Mouse (Mus musculus): ENCODE measurements around the gene A630023A22Rik.

A630023A22Rik gene

GRCm38 (mm10) chr14:34085731-34086130, 16.8 kb downstream of the A630023A22Rik start, which contains the start of gene Anxa8:
Anxa8 (plus strand) TSS chr14:34085981.
- DNase-seq, result no peak

DNA sequence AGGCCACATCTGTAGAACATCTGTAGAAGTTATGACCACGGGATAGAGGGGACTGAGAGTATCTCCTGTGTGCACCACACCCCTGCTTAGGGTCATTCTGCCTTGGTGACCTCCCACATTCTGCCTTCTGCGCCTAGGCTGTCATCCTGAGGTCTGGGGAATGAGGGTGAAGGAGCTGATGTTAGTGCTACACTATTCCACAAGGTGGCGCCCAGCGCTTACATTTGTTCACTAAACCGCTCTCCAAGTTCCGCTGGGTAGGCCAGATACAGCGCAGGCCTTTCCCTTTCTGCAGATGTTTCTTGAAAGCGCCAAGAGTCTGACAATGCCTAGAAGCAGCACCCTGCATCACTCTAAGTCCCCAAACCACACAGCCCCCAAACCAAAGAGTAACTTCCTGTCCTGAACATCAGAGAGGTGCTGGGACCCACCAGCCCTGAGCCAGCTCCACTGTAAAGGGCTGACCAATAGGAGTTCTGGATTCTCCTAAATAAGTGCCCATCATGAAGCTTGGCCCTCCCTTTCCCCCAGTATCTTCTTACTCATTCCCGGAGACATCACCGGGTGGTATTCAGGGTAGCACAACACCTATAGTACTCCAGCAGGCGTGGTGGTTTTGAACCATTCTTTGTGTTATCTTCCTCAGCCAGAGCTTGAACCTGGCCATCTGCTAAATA, 22.1 kb downstream of the A630023A22Rik start:
- DNase-seq, result peak; percentile 67

- no peak for DNase-seq
These were observed 24.3 kb downstream of the A630023A22Rik start for GRCm38 (mm10) chr14:34078293-34078692.

DNA sequence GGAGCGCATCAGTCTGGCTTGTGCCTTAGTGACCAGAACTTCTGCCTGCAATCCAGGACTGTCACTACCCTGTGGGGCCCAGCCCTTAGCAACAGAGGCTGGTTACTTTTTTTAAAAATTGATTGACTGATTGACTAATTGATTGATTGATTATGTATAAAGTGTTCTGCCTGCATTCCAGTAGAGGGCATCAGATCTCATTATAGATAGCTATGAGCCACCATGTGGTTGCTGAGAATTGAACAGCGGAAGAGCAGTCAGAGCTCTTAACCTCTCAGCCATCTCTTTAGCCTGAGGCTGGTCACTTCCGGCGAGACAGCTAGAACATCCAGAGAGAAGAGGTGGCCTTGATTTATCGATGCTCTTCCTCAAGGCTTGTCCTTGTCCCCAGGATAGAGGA, 25.3 kb downstream of the A630023A22Rik start:
- DNase-seq, result no peak

DNA sequence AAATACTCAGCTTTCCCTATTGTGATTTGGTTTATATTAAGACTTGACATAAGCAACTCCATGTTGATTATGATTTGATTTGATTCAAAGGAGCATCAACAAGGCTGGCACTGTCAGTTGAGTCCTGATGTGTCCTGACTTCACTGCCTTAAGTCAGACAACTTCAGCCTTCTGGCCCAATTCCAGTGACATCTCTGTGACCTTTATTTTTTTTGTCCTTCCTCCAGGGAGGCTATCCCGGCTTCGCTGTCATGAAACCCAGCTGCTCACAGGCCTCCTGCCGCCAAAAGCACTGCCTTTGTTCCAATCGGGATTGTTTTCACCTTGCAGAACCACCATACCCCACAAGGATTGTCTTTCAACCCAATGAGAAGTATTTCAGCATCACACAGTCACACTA, 27.2 kb downstream of the A630023A22Rik start:
- no peak for DNase-seq

- no peak for DNase-seq
These were observed 30.9 kb downstream of the A630023A22Rik start for GRCm38 (mm10) chr14:34071665-34072064.

GRCm38 (mm10) chr14:34052516-34052915, 50.0 kb downstream of the A630023A22Rik start, which contains the start of gene Antxrl:
Antxrl (plus strand) TSS chr14:34052707.
- no peak for DNase-seq

DNA sequence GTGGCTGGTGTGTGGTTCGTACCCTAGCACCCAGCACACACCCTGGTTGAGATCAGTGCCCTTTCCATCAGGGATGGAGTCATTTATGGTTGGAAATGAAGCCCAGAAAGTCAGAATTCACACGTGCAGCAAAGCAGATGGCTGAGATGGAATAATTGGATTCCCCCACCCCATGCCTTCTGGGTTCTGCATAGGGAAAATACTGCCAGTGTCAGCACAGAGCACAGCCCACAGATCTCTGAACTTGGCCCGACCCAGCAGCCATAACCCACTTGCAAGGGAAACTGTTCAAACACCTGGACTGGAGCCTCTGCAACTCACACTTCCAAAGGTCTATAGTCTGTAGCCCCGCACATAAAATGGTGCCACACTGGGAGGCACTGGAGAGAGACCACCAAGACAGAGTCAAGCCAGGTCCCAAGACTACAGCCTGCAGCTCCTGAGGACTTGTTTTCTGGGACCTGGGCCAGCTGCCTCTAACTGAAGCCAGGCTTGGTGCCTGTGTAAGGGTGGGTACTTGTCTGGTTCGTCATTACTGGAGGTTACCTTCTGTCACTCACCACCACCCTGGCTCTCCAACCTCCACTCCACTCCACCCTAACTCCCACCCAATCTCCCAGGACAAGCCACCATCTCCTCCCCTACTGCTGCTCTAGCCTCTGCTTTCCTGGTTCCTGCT, 52.3 kb downstream of the A630023A22Rik start:
- DNase-seq, result no peak

GRCm38 (mm10) chr14:34043341-34043740, 59.2 kb downstream of the A630023A22Rik start:
- no peak for DNase-seq

DNA sequence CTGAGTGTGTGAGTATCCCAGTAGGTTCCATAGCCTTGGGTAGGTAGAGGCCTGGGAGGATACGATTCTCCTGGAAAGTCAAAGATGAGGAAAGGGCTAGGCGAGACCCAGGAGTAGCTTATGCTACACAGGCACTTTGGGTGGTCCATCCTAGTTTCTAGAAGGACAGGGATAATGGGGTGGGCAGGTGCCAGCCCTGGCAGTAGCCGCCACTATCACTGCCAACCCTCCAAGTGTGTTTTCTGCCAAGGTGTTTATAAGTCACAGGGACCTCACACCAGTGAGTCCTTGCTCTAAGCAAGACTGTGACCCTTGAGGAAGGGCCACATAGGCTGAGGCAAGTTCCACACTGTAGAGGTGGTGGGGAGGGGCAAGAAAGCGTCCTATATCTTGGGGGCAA, 61.3 kb downstream of the A630023A22Rik start:
- no peak for DNase-seq

GRCm38 (mm10) chr14:34033841-34034610, 68.5 kb downstream of the A630023A22Rik start:
- DNase-seq, result no peak

DNA sequence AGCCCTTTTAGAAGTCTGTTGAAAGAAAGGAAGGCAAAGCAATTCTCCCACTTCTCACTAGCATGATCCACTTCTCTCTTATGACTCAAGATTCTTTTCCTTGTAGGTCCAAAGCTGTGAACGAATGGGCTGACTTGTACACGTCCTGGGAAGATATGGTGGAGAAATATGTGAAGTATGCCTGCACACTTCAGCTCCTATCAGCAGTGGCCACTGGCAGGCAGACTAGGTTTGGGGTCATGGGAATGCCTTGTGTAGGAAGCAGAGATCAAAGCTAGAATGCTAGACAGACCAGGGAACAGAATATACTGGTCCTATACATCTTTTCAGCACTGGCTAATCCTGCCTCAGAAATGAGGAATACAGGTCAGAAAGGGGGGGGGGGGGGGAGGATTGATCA, 75.8 kb downstream of the A630023A22Rik start:
- DNase-seq, result no peak

GRCm38 (mm10) chr14:34016938-34017337, 85.6 kb downstream of the A630023A22Rik start:
- DNase-seq, result no peak

DNA sequence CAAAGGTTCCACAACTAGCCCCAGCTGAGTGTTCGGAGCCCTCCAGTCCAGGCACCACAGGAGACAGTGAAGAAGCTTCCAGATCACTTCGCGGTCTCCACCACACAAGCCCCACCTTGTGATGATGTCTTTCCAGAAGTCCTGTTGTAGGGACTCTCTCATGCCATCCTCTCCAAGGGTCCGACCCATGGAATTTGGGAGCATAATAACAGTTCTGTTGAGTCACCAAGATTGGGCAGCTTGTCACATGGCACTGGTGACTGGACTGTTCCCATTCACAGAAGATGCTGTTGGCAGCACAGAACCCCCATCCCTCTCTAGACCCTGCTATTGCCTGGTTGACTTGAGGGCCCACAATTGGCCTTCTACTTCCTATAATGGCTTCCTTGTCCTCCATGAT, 86.2 kb downstream of the A630023A22Rik start, which contains the start of gene Gm5460:
Gene Gm5460, plus strand, starts transcription at position 378 of the 400 bp plus-strand sequence.
- DNase-seq, result no peak

- DNase-seq, result no peak
These were observed 87.5 kb downstream of the A630023A22Rik start, which contains the start of gene Gm30083 for GRCm38 (mm10) chr14:34015063-34015462. Gm30083 (minus strand) TSS chr14:34015182.

- DNase-seq, result no peak
These were observed 100.2 kb downstream of the A630023A22Rik start for GRCm38 (mm10) chr14:34002358-34002757.

GRCm38 (mm10) chr14:34001445-34001844, 101.1 kb downstream of the A630023A22Rik start:
- DNase-seq, result no peak

Measured in cerebellum, adult 9-10 months (tissue).